Mouse (Mus musculus): ENCODE measurements around the gene Rnf6. TPM values are rescaled to one million over a fixed set of nuclear protein-coding genes. Genes with fewer than 3 reads are reported as not detected.
"Not testable (repeated sequence)": the region's sequence is repeated elsewhere in the genome, so short reads cannot be mapped to it uniquely, and the experiment has no call there.

The Rnf6 gene
- total RNA-seq, 2 experiments from 2014 or later, result 60.8 to 64.6 TPM

DNA sequence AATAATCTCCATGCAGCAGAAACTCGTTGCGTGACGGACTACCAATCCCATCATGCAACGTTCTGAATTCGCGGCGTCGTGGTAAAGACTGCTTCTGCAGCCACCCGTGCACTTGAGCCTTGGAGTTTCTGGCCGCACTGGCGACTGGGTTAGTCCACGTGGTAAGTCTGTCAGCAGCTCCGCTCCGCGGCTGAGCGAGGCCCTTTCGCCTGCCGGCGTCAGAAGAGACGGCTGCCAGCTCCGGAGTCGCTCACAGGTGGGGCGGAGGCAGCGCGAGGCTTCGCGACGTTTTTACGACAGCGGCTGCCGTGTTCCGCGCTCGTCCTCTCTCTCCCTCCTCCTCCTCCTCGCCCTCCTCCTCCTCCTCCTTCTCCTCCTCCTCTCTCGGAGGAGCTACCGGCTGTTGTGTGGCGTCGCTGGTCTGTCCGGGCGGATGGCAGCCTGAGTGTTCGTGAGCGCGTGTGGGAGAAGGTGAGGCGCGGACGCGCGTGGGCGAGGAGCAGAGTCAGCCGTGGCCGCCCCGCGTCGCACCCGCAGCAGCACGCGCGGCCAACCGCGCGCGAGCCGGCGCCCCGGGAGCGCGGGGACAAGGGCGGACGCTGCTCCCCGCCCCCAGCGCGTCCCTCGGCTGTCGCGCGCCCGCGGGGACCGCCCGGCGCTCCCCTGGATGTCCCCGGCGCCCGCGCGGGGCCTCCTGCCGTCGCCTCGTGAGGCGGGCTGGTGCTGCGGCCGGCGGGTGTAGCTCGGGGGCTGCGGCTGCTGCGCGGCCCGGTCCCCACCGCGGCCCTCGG, 9.7 kb upstream of the Rnf6 start, which contains the start of gene Cdk8:
Cdk8 (plus strand) TSS at position 367 of the 791 bp plus-strand sequence.
- peak; percentile 88 to 91 for DNase-seq (ENCODE audit: extremely low spot score in 1 of 2, low spot score in 1 of 2)

DNA sequence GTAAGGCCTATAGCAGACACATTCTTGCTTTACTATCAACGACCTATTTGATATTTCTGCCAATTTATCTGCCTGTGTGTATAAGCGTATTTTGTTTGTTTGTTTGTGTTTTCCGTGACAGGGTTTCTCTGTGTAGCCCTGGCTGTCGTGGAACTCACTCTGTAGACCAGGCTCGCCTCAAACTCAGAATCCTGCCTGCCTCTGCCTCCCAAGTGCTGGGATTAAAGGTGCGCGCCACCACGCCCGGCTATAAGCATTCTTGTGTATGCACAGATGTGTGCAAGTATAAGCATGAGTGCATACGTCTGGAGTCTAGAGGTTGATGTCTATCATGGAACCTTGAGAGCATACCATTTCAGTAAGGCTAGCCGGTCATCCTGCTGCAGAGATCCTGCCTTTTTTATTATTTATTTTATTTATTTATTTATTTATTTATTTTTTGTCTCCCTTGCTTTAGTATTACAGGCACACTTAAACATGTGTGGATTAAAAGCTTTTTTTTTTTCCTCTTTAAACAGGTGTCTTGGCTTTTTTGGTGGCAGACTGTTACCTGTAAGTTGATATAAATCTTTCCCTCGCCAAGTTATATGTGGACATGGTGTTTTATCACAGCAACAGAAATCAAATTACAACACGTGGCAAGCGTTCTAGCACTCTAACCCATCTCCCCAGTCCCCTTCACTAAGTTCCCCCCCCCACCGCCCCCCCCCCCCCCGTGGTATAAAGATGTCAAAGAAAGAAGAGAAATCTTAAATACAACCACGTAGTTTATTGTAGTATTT, 8.7 kb upstream of the Rnf6 start:
- no peak for DNase-seq (ENCODE audit: extremely low spot score in 1 of 2, low spot score in 1 of 2)

DNA sequence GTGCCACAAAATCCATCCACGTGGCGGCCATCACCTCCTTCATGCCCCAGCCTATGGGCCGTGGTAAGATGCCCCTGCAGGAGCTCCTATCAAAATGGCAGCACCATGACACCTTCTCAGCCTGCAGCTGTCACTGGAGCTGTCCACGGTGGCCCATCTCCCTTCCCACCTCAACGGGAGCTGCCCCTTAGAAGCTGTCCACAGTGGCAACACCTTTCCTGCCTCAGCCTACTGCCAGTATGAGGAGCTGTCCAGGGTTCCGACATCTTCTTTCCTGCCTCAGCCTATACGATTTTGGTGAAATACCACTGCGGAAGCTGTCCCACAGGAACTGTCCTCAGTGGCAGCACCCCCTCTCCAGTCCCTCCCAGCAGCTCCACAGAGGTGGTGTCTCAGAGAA, 6.1 kb upstream of the Rnf6 start:
- no peak for DNase-seq (ENCODE audit: extremely low spot score in 1 of 2, low spot score in 1 of 2)

DNA sequence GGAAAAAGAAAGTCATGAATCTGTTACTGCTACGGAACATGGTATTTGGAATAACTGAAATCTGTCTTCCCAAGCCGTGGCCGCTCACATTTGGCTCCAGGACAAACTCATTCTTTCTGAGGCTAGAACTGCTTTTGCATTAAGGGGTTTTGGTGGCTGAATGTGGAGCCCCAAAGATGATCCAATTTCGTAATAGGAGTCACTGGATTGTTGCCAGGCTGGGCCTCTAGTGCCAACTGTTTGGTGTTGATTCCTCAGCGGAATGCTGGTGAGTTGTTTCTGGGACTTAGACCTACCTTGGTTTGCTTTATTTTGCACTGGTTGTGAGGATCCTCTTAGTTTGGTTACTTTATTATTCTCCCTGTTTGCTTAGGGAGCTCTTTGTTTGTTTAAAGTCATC, 2.4 kb upstream of the Rnf6 start:
- DNase-seq (ENCODE audit: extremely low spot score in 1 of 2, low spot score in 1 of 2), result peak in 1 of 2 experiments; percentile 20

DNA sequence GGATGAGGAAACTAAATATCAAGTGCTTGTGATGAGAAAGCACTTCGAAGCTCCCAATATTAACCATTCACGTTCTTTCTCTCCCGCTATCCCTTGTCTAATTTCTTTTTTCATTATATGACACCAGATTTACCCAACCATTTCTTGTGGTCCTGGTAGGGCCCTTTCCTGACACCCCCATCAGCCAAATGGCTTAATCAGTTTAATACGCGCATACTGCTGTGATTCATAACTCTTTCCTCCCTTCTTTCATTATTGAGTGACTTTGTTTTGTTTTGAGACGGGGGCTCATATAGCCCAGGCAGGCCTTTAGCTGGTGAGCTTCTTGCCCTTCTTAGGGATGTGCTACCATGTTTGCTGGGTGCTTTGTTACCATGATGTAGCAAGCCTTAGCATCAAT, 367 bp upstream of the Rnf6 start:
- no peak for DNase-seq (ENCODE audit: extremely low spot score in 1 of 2, low spot score in 1 of 2)

DNA sequence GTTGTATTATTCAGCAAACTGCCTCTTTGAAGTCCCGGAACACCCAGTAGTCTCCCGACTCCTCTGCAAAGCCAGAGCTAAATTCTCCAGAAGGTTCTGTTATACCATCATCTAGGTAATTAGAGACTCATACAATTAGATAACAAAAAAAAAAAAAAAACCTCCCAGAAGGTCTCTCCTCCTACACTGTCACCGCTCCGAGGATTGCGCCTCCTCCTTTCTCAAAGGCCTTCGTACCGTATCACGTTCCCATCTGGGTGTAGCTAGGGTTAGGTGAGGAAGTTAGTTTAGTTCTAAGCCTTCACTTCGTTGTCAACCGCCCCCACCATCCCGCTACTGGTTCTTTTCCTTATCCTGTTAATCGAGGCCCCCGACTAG, 865 bp downstream of the Rnf6 start:
- no peak for DNase-seq (ENCODE audit: extremely low spot score in 1 of 2, low spot score in 1 of 2)

DNA sequence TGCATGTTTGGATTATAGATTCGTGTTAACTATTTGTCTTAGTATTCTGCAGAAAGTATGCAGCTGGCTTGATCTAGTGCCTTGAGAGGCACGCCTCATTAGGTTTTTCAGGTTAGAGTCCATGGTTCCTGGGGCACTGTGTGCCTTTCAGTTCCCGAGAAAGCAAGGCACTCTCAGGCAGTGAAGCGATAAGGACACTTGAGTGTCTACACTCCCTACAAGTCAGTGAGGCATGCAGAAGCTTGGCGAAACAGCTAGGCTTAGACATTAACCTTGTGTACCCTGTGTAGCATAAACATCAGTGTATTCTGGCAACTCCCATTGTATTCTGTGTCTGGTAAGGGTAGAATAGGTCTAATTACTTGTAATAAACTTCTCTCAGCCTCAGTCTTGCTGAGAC, 15.8 kb downstream of the Rnf6 start:
- DNase-seq (ENCODE audit: extremely low spot score in 1 of 2, low spot score in 1 of 2), result no peak

DNA sequence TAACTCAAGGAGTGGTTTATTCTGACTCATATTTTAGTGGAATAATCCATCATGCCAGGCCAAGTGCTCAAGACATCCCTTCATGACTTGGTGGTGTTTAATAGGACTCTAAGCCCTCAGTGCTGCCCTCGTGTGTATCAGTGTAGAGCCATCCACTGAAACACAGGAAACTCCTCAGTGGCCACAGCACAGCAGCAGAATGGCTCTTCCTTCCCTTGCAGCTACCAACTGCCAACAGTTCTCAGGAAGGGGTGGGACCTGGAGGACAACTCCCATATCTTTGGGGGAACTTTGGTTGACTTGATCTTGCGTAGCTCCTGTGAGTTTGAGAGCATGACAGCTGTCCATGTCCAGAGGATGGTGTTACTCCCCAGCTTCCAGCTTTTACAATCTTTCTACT, 17.4 kb downstream of the Rnf6 start:
- DNase-seq (ENCODE audit: extremely low spot score in 1 of 2, low spot score in 1 of 2), result no peak

DNA sequence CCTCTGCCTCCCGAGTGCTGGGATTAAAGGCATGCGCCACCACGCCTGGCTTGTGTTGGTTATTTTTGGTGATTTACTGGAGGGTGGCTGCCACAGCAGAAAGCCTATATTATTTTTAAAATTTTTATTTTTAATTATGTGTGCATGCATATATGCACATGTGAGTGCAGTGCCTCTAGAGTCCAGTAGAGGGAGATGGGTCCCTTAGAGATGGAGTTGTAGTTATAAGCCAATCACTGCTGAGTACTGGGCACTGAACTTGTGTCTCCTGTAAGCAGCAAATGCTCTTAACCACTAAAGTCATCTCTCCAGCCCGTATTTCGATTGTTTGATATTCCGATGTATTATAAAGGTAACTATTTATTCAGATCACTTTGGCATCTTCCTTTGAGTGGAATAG, 20.8 kb downstream of the Rnf6 start:
- DNase-seq (ENCODE audit: extremely low spot score in 1 of 2, low spot score in 1 of 2), result no peak

DNA sequence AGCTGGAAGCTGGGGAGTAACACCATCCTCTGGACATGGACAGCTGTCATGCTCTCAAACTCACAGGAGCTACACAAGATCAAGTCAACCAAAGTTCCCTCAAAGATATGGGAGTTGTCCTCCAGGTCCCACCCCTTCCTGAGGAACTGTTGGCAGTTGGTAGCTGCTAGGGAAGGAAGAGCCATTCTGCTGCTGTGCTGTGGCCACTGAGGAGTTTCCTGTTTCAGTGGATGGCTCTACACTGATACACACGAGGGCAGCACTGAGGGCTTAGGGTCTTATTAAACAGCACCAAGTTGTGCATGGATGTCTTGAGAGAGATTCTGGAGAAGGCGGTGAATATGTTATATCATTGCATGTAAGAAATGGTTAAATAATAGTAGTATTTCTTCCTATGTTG, 21.8 kb downstream of the Rnf6 start:
- DNase-seq (ENCODE audit: extremely low spot score in 1 of 2, low spot score in 1 of 2), result no peak

DNA sequence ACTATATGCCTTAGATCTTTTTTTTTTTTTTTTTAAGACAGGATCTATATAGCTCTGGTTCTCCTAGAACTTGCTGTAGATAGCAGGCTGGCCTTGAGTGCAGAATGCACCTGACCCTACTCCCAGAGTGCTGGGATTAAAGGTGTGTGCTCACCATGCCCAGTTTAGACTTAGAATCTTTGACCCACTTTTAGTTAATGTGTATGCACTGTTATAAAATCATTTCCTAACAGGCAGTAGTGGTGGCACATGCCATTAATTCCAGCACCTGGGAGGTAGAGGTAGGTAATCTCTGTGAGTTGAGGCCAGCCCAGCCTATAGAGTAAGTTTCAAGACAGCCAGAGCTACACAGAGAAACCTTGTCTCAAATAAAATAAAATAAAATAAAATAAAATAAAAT, 22.3 kb downstream of the Rnf6 start:
- DNase-seq (ENCODE audit: extremely low spot score in 1 of 2, low spot score in 1 of 2), result no peak

DNA sequence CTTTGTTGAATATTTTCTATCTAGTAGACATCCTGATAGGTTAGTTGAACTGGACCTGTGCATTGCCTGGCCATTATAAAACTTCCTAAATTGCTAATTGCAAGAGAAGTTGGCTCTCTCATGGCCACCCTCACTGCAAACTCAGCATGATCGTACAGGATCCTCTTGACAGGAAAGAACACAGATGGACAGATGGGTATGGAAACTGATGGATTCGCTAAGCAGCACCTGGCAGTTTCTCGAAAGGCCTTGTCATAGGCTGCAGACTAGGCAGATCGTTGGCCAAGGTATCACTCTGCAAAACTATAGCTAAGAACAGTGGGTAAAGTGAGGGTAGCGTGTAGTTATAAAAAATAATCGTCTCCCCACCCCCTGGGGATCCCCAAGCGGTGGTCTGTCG, 28.0 kb downstream of the Rnf6 start:
- DNase-seq (ENCODE audit: extremely low spot score in 1 of 2, low spot score in 1 of 2), result no peak

DNA sequence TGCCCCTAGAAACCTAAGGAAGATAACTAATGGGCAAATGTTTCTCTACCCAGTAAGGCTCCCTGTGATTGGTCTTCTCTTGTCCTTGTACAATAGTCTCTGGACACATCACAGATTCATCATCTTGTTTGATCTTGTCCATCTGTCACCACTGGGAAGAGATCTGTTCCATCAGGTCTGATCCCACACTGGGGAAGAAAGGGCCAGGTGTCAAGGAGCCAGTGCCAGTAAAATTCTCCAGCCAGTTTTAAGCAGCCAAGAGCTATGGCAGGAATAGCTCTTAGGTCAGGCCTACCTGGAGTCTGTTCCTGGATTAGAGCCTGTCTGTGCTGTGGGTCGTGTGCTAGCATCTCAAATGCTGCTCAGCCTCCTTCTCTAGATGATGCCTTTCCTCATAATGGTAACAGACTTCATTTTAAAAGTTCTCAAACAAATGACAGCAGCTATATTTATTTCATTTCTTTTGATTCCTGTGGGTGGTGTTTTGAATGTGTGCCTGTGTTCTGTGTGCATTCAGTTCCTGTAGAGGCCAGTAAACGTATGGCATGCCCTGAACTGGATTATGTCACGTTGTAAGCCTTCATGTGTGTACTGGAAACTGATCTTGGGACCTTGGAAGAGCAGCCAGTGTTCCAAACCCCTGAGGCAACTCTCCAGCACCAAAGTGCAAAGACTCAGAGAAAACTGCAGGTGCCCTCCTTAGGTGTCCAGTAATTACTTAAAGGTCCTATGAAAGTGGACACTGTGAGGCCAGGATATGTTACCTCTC, 30.7 kb downstream of the Rnf6 start:
- DNase-seq (ENCODE audit: extremely low spot score in 1 of 2, low spot score in 1 of 2), result no peak

DNA sequence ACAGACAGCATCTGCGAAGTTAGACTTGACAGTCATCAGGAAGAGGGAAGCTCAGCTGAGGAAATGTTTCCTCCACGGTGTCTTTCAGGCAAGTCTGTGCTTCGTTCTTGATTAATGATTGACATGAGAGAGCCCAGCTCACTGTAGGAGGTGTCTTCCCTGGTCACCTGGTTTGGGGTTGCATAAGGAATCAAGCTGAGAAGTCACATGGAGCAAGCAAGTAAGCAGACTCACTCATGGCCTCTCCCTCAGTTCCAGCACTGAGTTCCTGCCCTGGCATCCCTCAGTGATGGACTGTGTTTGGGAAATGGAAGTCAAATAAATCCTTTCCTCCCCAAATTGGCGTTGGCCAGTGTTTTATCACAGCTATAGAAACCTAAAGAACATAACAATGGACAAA, 31.3 kb downstream of the Rnf6 start:
- DNase-seq (ENCODE audit: extremely low spot score in 1 of 2, low spot score in 1 of 2), result no peak

DNA sequence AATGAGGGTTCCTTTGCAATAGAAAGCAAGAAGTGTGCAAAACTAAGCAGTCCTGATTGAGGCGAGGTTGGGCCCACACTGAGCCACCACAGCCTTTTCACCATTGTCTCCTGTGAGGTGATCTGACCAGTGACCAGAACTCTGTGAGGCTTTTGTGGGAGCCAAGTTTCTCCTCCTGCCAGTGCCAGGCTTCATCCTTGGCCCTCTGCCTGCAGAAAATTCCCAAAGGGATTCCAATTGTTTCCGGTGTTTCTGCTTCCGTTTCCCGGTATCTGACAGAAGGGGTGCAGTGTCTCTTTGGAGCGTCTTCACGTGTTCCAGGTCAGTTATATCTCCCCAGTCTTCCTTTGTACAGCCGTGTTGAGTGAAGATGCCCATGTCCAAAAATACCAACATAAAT, 32.6 kb downstream of the Rnf6 start:
- DNase-seq (ENCODE audit: extremely low spot score in 1 of 2, low spot score in 1 of 2), result no peak

DNA sequence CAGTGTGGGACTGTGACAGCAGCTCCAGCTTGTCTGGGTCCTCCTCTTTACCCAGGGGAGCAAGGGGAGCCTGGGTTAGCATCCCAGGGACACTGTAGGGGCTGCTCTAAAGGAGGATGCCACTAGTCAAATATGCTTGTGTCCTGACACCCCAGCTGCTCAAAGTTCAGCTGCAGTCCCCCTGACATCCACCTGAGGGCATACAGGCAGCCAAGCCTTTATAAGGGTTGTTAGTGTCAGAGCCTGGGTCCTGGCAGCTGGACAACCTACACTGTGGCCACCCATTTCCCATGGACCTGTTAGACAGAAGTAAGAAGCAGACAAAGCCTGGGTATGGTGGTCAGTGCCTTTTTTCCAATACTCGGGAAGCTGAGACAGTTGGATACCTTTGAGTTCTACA, 33.2 kb downstream of the Rnf6 start:
- no peak for DNase-seq (ENCODE audit: extremely low spot score in 1 of 2, low spot score in 1 of 2)

DNA sequence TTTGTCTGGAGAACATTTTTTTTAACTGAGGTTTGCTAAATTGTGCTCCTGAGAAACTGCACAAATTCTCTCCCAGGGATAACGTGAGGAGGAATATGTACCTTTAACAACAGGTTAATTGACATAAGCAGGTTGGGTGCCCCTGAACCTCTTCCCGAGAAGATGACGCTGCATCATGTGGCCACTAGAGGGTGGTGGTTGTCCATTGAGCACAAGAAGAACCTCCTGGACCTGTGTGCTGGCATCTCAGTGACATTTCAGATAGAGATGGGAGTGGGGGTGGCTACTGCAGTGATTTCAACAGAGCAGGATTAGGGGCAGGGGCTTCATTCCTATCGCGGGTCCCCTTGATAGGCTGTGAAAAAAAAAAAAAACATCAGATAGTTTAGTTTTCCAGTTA, 33.9 kb downstream of the Rnf6 start:
- DNase-seq (ENCODE audit: extremely low spot score in 1 of 2, low spot score in 1 of 2), result peak; percentile 37 to 70

DNA sequence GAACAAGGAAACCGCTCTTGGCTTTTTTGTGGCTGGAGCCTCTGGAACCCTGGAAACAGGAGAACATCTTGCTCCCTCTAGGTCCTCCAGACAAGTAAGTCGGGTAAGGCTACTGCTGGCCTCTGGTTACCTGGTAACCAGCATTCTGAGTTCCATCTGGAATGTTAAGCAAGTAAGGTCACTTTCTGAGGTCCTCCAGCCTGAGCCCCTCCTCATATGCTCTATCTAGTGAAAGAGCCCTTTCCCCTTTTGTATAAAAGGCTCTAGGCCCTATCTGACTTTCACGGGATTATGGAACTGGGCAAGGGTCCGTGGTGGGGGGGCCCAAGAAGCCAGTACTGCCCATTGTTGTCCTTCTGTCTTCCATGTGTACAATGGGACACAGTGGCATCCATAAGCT, 36.2 kb downstream of the Rnf6 start, which contains the start of gene 1700001J03Rik:
1700001J03Rik (minus strand) TSS at position 101 of the 400 bp plus-strand sequence.
- DNase-seq (ENCODE audit: extremely low spot score in 1 of 2, low spot score in 1 of 2), result not testable (repeated sequence)

DNA sequence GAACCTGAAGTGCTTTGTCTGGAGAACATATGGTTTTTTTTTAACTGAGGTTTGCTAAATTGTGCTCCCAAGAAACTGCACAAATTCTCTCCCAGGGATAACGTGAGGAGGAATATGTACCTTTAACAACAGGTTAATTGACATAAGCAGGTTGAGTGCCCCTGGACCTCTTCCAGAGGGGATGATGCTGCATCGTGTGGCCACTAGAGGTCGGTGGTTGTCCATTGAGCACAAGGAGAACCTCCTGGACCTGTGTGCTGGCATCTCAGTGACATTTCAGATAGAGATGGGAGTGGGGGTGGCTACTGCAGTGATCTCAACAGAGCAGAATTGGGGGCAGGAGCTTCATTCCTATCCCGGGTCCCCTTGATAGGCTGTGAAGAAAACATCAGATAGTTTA, 48.6 kb downstream of the Rnf6 start:
- DNase-seq (ENCODE audit: extremely low spot score in 1 of 2, low spot score in 1 of 2), result not testable (repeated sequence)

DNA sequence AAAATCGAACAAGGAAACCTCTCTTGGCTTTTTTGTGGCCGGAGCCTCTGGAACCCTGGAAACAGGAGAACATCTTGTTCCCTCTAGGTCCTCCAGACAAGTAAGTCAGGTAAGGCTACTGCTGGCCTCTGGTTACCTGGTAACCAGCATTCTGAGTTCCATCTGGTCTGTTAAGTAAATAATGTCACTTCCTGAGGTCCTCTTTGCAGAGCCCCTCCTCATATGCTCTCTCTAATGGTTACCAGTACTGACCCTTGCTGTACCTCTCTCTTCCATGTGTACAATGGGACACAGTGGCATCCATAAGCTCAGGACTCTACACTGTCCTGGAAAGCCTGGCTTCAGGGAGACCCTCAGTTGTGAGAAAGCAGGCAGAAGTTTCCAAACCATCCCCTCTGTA, 50.7 kb downstream of the Rnf6 start, which contains the start of gene Gm6309:
Gm6309 (minus strand) TSS at position 101 of the 400 bp plus-strand sequence.
- DNase-seq (ENCODE audit: extremely low spot score in 1 of 2, low spot score in 1 of 2), result not testable (repeated sequence)

DNA sequence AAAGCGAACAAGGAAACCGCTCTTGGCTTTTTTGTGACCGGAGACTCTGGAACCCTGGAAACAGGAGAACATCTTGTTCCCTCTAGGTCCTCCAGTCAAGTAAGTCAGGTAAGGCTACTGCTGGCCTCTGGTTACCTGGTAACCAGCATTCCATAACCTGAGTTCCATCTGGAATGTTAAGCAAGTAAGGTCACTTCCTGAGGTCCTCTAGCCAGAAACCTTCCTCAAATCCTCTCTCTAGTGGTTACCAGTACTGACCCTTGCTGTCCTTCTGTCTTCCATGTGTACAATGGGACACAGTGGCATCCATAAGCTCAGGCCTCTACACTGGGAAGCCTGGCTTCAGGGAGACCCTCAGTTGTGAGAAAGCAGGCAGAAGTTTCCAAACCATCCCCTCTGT, 60.9 kb downstream of the Rnf6 start, which contains the start of gene Gm5565:
Gm5565 (minus strand) TSS at position 101 of the 400 bp plus-strand sequence.
- not testable (repeated sequence) for DNase-seq (ENCODE audit: extremely low spot score in 1 of 2, low spot score in 1 of 2)

All from layer of hippocampus, postnatal 25 days (tissue).